Mouse (Mus musculus) lung, embryonic 16.5 days (tissue): Measurements from ENCODE around the gene Pfkl. TPM values are rescaled to one million over a fixed set of nuclear protein-coding genes. Genes with fewer than 3 reads are reported as not detected.

Experiments used
- ATAC-seq: fragments of 200-750 bp; cut with Nextera tagmentation; 2 replicates; pipeline ENCODE4 v1.8.0; 2017; ENCODE audit warnings: low read depth, mild to moderate bottlenecking, moderate library complexity
- H3K27ac ChIP-seq: fragments of 300-500 bp; sonication (generic); 2 replicates; pipeline ENCODE4 v1.5.1; 2014; ENCODE audit warnings: mild to moderate bottlenecking, control low read depth, low read length
- H3K27me3 ChIP-seq: fragments of 300-500 bp; sonication (generic); 2 replicates; pipeline ENCODE4 v1.6.1; 2014; ENCODE audit warnings: low read depth, low read length, mixed read lengths; ENCODE audit not compliant: control insufficient read depth, insufficient read depth
- H3K36me3 ChIP-seq: fragments of 300-500 bp; sonication (generic); 2 replicates; pipeline ENCODE4 v1.6.1; 2014; ENCODE audit warnings: low read length; ENCODE audit not compliant: control insufficient read depth, insufficient read depth
- H3K4me1 ChIP-seq: fragments of 300-500 bp; sonication (generic); replicated peaks from 2 replicates; pipeline ENCODE4 v1.6.1; 2014; ENCODE audit warnings: low read length, mixed read lengths; ENCODE audit not compliant: control insufficient read depth, insufficient read depth
- H3K4me2 ChIP-seq: fragments of 300-500 bp; sonication (generic); 2 replicates; pipeline ENCODE4 v1.6.1; 2014; ENCODE audit warnings: low read depth, low read length, control low read depth
- H3K4me3 ChIP-seq: fragments of 300-500 bp; sonication (generic); 2 replicates; pipeline ENCODE4 v1.5.1; 2014; ENCODE audit warnings: mild to moderate bottlenecking, low read length, control low read depth
- H3K9ac ChIP-seq: fragments of 300-500 bp; sonication (generic); 2 replicates; pipeline ENCODE4 v1.6.1; 2014; ENCODE audit warnings: low read length, control low read depth
- H3K9me3 ChIP-seq: fragments of 300-500 bp; sonication (generic); 2 replicates; pipeline ENCODE4 v1.6.1; 2016; ENCODE audit warnings: low read length; ENCODE audit not compliant: control insufficient read depth
- WGBS: fragments of 180-500 bp; shearing (Covaris S2); extraction: QIAGEN DNeasy Blood & Tissue Kit; methylation state at CpG from one replicate; pipeline ENCODE4 v1.1.7; 2014; 5-methylcytosine and 5-hydroxymethylcytosine counted together
- polyA plus RNA-seq: library from polyadenylated mRNA; unstranded; fragments of >200 nt; fragmentation: Nextera tagmentation; extraction: Ambion mirVana; gene quantifications from 2 replicates; pipeline ENCODE4 v1.2.1, GENCODE M21; 2015

The Pfkl gene
- polyA plus RNA-seq, 1 experiment from 2014 or later: 158 TPM

DNA sequence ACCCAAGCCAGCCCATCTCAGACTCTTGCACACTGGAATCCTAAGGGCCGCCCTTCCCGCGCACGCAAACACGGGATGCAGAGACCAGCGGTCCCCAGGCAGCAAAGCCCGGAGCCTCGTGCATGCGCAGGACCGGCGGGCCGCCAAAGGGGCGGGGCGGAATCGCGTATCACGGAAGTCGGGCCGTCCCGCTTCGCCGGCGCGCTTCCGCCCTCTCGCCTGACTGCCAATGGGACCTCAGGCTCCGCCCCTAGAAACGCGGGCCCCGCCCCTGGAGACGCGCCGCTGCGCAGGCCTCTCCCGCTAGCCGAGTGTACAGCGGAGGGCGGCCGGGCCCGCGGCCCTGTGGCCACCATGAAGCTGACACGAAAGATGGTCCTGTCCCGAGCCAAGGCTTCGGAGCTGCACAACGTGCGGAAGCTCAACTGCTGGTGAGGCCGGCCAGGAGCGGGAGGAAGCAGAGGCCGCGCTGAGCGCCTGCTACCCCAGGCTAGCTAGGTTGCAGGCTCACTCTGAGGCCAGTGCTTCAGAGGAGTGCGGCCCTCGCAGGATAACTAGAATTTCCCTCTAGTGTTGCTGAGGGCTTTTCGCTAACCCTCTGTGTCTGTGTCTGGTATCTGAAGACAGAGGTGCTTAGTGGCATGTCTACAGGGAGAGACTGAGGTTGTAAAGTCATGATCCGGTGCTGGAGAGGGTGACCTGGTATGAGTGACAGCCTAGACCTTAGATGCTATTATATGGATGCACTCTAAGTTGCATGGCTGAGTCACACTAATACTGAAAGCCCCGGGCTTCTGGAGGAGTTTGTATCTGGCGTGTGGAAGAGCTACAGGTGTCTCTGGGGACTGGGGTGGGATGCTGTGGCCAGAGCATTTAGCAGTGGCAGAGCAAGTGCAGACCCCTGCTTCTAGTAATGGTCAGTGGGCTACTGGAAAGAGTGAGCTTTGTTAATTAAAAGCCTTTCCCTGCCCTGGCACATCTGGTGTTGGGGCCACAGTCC is 31.2 kb downstream of the Pfkl start, which contains the start of gene 1810043G02Rik:
Gene 1810043G02Rik (plus strand): TSS at position 174 of the 1,000 bp plus-strand sequence.
- peak; percentile 99 for ATAC-seq
- H3K4me1 ChIP-seq: peaks cover 9% of the 10 kb centered on the region; the same call in 1 of the 2 replicates
- H3K27ac ChIP-seq: no peak within 1 kb of the TSS
- 2% methylated on average over 57 of the region's 57 CpGs for WGBS
- H3K4me3 ChIP-seq: peak within 1 kb of the TSS; percentile 64
- H3K27me3 ChIP-seq: no peaks in the 10 kb centered on the region
- peak within 1 kb of the TSS; percentile 72 for H3K9ac ChIP-seq
- peaks cover 2% of the 10 kb centered on the region for H3K36me3 ChIP-seq
- peak within 1 kb of the TSS; percentile 76 for H3K4me2 ChIP-seq
- H3K9me3 ChIP-seq: no peaks in the 10 kb centered on the region

DNA sequence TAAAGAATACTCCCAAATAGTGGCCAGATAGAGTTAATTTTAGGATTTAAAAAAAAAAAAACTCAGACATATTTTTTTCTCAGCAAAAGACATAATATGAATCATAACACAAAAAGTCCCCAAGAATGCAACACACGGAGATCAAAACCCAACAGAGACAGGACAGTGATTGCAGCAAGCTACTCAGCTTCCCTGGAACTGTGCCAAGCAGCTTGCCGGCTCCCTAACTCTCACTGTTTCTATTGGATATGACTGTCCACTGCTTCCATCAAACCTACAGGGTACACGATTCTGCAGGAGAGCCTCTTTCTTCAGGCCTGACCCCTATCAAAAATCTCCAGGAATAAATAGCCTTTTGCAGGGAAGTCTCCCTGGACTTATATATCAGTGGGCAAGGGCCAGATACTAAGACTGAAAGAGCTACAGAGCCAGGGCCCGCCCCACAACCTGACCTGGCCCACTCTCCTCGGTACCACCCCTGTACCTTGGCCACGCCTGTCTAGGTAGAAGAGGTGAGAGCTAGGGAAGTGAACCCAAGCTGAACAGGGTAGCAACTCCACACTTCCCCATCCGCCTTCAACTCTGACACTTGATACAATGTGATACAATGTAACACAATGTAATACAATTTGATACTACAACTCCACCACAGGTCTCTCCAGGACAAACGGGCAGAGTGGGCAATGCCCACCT is 33.3 kb downstream of the Pfkl start:
- WGBS: 59% methylated on average over 8 of the region's 8 CpGs
- no peak overlapping the region for H3K9ac ChIP-seq
- peaks cover 9% of the 10 kb centered on the region; the same call in 1 of the 2 replicates for H3K4me1 ChIP-seq
- no peaks in the 10 kb centered on the region for H3K9me3 ChIP-seq
- no peak overlapping the region for H3K4me3 ChIP-seq
- no peak overlapping the region for H3K4me2 ChIP-seq
- no peak for ATAC-seq
- peaks cover 2% of the 10 kb centered on the region for H3K36me3 ChIP-seq
- H3K27ac ChIP-seq: no peak overlapping the region
- no peaks in the 10 kb centered on the region for H3K27me3 ChIP-seq

DNA sequence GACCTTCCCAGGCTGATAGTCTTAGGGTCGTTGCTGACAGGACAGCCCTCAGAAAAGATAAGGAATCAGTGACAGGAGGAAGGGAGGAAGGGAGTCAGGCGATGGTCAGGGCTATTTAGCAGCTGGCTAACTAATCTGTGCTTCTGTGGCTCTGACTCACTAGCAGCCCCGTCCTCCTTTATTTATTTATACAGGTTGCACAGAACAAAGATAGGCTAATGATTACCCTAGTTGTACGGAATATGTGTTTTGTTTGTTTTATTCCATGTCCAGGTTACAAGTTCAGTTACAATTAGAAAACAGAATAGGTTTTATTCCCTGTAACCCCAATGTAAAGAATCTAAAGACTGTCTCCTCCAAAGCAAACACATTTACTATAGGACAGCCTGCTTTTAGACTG is 34.2 kb downstream of the Pfkl start:
- no peaks in the 10 kb centered on the region for H3K9me3 ChIP-seq
- H3K9ac ChIP-seq: no peak overlapping the region
- H3K27ac ChIP-seq: no peak overlapping the region
- H3K4me2 ChIP-seq: no peak overlapping the region
- peaks cover 2% of the 10 kb centered on the region for H3K36me3 ChIP-seq
- WGBS: 7% methylated on average over 4 of the region's 4 CpGs
- H3K27me3 ChIP-seq: no peaks in the 10 kb centered on the region
- H3K4me1 ChIP-seq: peaks cover 9% of the 10 kb centered on the region; the same call in 1 of the 2 replicates
- H3K4me3 ChIP-seq: no peak overlapping the region
- ATAC-seq: no peak

DNA sequence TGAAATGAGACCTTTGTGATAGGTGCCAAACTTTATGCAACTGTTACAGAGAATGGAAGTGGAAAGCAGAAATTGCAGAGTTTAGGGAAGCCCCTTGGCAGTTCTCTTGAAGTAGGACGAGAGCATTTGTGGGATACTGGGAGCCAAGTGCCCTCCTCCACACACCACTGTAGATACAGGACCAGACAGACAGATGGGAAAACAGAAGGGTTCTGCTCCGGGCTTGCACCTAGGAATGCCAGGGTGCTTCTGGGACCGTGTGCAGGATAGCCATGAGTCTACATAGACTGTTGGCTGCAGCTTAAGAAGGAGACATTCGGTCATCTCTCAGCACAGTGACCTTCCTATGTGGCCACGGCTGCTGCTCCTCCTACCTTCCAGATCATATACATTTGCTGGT is 35.1 kb downstream of the Pfkl start:
- H3K9ac ChIP-seq: no peak overlapping the region
- peaks cover 9% of the 10 kb centered on the region; the same call in 1 of the 2 replicates for H3K4me1 ChIP-seq
- peaks cover 8% of the 10 kb centered on the region for H3K27me3 ChIP-seq
- no peak overlapping the region for H3K27ac ChIP-seq
- H3K36me3 ChIP-seq: no peaks in the 10 kb centered on the region
- H3K4me2 ChIP-seq: no peak overlapping the region
- WGBS: 56% methylated on average over 5 of the region's 5 CpGs
- no peak for ATAC-seq
- H3K4me3 ChIP-seq: no peak overlapping the region
- H3K9me3 ChIP-seq: no peaks in the 10 kb centered on the region

DNA sequence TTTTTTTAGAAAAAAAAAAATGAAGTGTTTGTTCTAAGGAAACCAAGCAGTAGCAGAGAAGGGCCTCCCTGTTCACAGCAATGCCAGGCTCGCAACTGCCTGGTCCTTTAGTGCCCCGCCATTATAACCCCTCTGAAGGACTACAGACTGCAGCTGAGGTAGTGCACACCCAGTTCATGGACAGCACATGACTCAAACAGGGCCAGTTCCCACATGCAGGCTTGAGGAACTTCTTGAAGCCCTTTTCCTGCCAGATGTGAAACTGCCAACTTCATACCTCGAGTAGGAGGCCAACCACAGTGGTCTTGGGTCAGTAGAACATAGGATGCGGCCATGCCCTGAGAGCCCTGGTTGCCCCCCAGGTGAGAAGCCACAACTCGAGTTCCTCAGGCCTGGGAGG is 35.6 kb downstream of the Pfkl start:
- Histone ChIP-seq H3K4me1 (peaks cover 8% of the 10 kb centered on the region; the same call in 1 of the 2 replicates), H3K27me3 (peaks cover 12% of the 10 kb centered on the region), H3K4me3 (no peak overlapping the region), H3K9ac (no peak overlapping the region), H3K9me3 (no peaks in the 10 kb centered on the region), H3K36me3 (no peaks in the 10 kb centered on the region), H3K27ac (no peak overlapping the region), H3K4me2 (no peak overlapping the region)
- 54% methylated on average over 5 of the region's 5 CpGs for WGBS
- no peak for ATAC-seq

DNA sequence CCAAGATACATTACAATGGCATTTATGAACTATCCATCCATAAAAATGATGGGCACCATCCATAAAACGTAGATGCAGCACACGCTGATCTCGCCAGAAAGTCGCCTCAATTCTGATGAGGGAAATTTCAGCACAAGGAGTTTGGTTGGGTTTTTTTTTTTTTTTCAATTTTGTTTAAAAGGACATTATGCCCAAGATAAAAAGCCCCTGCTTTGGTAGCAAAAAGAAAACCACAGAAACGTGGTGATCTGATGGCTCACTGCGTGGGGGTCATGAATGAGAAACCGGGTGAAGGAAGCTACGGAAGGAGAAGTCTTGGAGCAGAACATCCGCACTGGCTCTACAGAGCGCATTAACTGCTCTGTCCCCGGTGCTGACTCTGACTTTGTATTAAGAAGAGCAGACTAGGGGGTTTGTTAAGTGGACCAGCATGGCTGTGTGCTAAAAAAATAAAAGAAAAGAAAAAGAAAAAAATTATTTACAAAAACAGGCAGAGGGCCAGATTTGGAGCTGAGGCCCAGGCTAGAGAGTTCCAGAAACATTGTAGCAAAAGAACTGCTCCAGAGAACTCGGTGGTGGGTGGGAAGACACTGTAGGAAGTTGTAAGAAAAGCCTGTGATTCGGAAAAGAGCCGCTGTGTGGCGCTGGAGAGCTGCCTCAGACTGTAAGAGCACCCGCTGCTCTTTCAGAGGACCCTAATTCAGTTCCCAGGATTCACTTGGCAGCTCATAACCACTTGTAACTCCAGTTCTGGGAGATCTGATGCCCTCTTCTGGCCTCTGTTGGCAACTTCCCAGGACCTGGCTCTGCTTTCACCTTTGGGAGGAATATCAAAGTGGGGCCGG is 38.0 kb downstream of the Pfkl start:
- peaks cover 26% of the 10 kb centered on the region for H3K27me3 ChIP-seq
- no peaks in the 10 kb centered on the region for H3K36me3 ChIP-seq
- no peak overlapping the region for H3K27ac ChIP-seq
- no peaks in the 10 kb centered on the region for H3K4me1 ChIP-seq
- ATAC-seq: no peak
- H3K9ac ChIP-seq: no peak overlapping the region
- WGBS: 54% methylated on average over 17 of the region's 17 CpGs
- H3K4me2 ChIP-seq: no peak overlapping the region
- no peaks in the 10 kb centered on the region for H3K9me3 ChIP-seq
- no peak overlapping the region for H3K4me3 ChIP-seq

DNA sequence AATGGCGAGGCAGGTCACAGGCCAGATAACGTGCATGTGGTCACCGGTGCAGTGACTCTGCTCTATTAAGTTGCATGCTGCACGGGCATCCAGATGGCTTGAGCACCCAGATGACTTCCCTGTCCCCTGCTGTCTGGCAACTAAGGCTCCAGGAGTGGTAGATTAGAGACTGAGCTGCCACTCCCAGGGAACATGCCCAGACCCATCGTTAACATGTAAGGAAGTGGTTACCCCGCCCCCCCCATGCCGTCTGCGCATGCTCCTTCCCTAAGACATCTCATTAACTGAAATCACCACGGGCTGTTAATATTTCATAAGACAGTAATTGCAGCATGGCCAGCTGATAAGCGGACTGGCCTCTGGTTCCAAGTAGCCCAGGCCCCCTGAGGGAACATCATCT is 38.7 kb downstream of the Pfkl start:
- no peak overlapping the region for H3K4me2 ChIP-seq
- H3K36me3 ChIP-seq: no peaks in the 10 kb centered on the region
- no peak overlapping the region for H3K4me3 ChIP-seq
- H3K27me3 ChIP-seq: peaks cover 26% of the 10 kb centered on the region
- H3K9me3 ChIP-seq: no peaks in the 10 kb centered on the region
- no peak overlapping the region for H3K27ac ChIP-seq
- no peak for ATAC-seq
- H3K9ac ChIP-seq: no peak overlapping the region
- WGBS: 80% methylated on average over 10 of the region's 10 CpGs
- no peaks in the 10 kb centered on the region for H3K4me1 ChIP-seq

DNA sequence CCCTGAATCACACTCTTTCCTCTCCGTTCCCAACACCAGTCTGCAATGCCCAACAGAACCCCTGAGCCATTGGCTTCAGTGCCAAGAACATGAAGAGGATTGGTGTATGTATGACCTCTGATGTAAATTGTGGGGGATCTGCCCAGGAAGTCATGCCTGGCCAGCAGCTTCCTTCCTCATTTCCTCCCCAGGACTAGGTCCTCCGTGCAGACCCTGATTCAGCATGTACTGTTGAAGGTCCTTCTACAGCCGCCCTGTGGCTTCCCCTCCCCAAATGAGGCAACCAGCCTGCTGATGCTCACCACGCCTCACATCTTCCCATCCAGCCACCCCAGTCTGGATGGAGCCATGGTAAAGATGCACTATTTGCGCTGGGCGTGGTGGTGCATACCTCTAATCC is 39.4 kb downstream of the Pfkl start, which contains the start of gene Trpm2:
Gene Trpm2 (minus strand): TSS at position 83 of the 400 bp plus-strand sequence.
- no peak within 1 kb of the TSS for H3K27ac ChIP-seq
- H3K4me3 ChIP-seq: peak within 1 kb of the TSS; percentile 22
- H3K4me2 ChIP-seq: peak within 1 kb of the TSS; percentile 56
- peaks cover 26% of the 10 kb centered on the region for H3K27me3 ChIP-seq
- WGBS: 67% methylated on average over 6 of the region's 6 CpGs
- no peaks in the 10 kb centered on the region for H3K9me3 ChIP-seq
- peak within 1 kb of the TSS; percentile 19; the same call in 1 of the 2 replicates for H3K9ac ChIP-seq
- H3K4me1 ChIP-seq: no peaks in the 10 kb centered on the region
- ATAC-seq: no peak
- no peaks in the 10 kb centered on the region for H3K36me3 ChIP-seq
